Mouse (Mus musculus) spleen, postnatal 0 days (tissue): ENCODE measurements around the gene Dock9. TPM values are rescaled to one million over a fixed set of nuclear protein-coding genes. Genes with fewer than 3 reads are reported as not detected.

Experiments
- polyA plus RNA-seq: library from polyadenylated mRNA; unstranded; fragments of >200 nt; fragmentation: Nextera tagmentation; extraction: Ambion mirVana; gene quantifications from 2 replicates; pipeline ENCODE4 v1.2.1, GENCODE M21; 2015

Dock9 gene
- 2.0 and 2.5 TPM in 2 replicates for polyA plus RNA-seq

DNA sequence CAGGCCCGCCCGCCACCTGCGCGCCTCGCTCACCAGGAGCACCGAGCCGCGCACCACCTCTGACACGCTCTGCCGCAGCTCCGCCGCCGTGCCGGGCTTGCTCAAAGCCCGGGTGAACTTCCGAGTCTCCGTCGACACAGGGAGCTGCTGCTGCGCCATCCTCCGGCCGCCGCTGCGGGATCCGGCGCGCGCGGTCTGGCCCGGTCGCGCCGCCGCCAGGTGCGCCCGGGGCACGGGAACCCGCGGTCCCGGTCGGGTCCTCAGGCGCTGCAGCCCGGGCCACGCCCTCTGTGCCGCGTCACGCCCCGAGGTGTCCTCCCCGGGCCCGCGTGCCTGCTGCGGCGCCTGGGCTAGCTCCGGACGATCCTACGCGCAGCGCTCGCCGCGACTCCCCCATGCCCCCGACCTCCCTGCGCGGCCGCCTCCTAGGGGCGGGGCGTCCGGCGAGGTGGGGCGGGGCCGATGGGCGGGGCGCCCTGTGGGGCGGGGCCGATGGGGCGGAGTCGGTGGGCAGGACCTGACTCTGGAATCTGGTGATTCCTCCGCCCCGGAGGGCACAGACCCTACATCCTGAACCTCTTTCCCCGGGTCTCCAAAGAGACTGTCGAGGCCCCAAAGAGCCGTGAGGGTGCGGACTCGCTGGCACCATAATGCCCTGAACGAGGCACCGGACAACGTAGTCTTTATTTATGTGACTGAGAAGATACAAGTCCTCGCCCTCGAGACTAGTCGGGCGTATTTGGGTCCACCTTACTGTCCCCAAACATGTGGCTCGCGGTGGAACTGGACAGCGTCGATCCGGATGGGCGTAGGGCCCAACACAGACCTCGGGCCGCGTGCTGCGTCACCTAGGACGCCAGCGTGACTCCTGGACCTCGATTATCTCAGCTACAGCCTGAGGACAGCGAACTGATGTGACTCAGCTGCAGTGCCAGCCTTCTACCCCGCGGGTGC lies at the start of gene Dock9:
TSS of gene Dock9 (minus strand) at position 381 of the 954 bp plus-strand sequence.

DNA sequence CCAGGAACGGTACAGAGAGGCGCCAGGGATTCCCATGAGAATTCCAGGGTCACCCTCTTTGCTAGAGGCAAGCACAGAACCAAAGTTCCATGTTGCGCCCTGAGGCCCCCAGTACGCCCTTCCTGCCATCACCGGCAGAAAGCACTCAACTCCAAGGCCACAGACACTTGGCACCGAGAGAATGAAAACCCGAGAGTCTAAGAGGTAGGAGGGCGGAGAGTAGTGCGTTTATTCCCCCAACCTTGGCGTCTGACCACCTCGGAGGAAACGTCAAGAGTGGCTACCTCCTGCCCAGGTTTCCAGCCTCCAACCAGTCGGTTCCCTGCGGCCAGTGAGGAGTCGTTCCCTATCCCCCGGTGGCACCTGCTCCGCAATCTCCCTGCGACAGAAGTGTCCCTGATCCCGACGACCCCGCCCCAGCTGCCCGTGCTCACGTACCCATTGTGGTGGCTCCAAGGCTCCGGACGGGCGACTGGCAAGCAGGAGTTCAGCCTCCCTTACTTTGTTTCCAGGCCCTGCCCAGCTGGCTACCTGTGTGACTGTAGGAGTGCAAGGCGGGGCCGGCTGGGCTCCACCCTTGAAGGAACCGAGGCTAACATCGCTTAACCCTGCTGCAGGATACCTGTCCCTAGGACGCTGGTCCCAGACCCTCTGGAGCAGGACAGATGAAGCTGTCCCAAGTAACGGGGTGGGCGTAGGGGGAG lies 292.7 kb downstream of the Dock9 start, which contains the start of gene Slc15a1:
TSS of gene Slc15a1 (minus strand) at position 472 of the 704 bp plus-strand sequence.

Other genes with a start within 250 kb of the Dock9 start
- gene Ubac2, start 80.8 kb upstream of the Dock9 start, polyA plus RNA-seq, result 24.3 and 27.1 TPM in 2 replicates
- 1.5 and 2.8 TPM in 2 replicates for gene Gpr18, start 117.9 kb upstream of the Dock9 start, polyA plus RNA-seq
- 1.7 and 3.2 TPM in 2 replicates for gene Gpr183, start 167.4 kb upstream of the Dock9 start, polyA plus RNA-seq
- gene Timm8a2, start 236.8 kb upstream of the Dock9 start, polyA plus RNA-seq, result not detected in 2 replicates